Mouse (Mus musculus) spleen, adult 2 months (tissue): ENCODE data around the gene Gucy2f.

Source experiments
- CTCF ChIP-seq: fragments of 200-500 bp; IDR thresholded peaks from 2 replicates; pipeline ENCODE4 v1.5.1; 2011; ENCODE audit warnings: mild to moderate bottlenecking, inconsistent platforms; ENCODE audit not compliant: insufficient read depth, insufficient read length, insufficient replicate concordance; ENCODE audit errors: extremely low read depth
- POLR2A ChIP-seq: fragments of 200-500 bp; IDR thresholded peaks from 2 replicates; pipeline ENCODE4 v1.6.1; 2011; ENCODE audit warnings: low read depth, low read length, inconsistent platforms

DNA sequence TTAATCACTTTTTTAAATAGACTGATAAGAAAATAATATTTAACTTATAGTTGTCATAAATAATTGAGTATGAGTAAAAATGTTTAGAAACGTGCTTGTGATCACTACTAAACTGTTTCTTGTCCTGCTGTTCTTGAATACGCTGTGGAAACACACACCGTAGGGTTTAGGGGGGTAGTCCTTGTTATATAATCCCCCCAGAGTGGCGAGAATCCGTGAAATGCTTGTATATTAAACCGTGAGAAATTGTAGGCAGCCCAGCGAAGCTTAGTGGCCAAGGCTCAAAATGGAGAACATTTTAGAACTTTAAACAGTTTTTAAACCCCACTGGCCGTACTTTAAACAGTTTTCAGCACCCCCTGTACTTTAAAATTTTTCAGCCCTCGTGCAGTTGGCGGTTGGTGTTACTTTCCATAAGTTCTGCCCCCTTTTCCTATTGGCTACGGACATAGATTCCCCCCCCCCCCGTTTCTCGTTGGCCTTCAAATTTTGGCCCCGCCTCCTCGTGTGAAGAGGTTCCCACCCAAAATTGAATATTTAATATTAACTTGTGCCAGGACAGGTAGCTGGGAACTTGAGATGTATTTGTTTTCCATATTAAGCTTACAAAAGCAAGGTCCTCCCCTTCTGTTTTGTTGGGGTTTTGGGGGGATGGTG, 30.8 kb upstream of the Gucy2f start:
- no peak for TF ChIP-seq POLR2A
- no peak for TF ChIP-seq CTCF
